Mouse (Mus musculus): ENCODE results near the gene Perm1. TPM values are rescaled to one million over a fixed set of nuclear protein-coding genes. Genes with fewer than 3 reads are reported as not detected.

The Perm1 gene
- polyA plus RNA-seq, 2 experiments from 2014 or later = 0.30 to 1.3 TPM

- peak; percentile 53 for ATAC-seq
These were observed 14.8 kb upstream of the Perm1 start, which contains the start of gene Isg15 for GRCm38 (mm10) chr4:156200623-156201475. TSS of gene Isg15 (minus strand) at chr4:156200818.

- ATAC-seq = no peak
These were observed 13.2 kb upstream of the Perm1 start for GRCm38 (mm10) chr4:156202462-156202893.

GRCm38 (mm10) chr4:156203001-156203412 lies 12.7 kb upstream of the Perm1 start, which contains the start of gene AW011738:
TSS of gene AW011738 (plus strand) at chr4:156203304.
- ATAC-seq = peak; percentile 82

- peak; percentile 10 for ATAC-seq
These were observed 12.1 kb upstream of the Perm1 start for GRCm38 (mm10) chr4:156203413-156204131.

GRCm38 (mm10) chr4:156208872-156209271 lies 6.8 kb upstream of the Perm1 start:
- no peak for ATAC-seq

- ATAC-seq = no peak
These were observed 5.6 kb upstream of the Perm1 start for GRCm38 (mm10) chr4:156209963-156210635.

- no peak for ATAC-seq
These were observed 2.5 kb upstream of the Perm1 start for GRCm38 (mm10) chr4:156213134-156213533.

- no peak for ATAC-seq
These were observed 528 bp downstream of the Perm1 start for GRCm38 (mm10) chr4:156216196-156216595.

GRCm38 (mm10) chr4:156217022-156217669 lies 1.5 kb downstream of the Perm1 start:
- ATAC-seq = no peak

GRCm38 (mm10) chr4:156217838-156218237 lies 2.2 kb downstream of the Perm1 start:
- ATAC-seq = no peak

- ATAC-seq = no peak
These were observed 4.3 kb downstream of the Perm1 start for GRCm38 (mm10) chr4:156219936-156220335.

DNA sequence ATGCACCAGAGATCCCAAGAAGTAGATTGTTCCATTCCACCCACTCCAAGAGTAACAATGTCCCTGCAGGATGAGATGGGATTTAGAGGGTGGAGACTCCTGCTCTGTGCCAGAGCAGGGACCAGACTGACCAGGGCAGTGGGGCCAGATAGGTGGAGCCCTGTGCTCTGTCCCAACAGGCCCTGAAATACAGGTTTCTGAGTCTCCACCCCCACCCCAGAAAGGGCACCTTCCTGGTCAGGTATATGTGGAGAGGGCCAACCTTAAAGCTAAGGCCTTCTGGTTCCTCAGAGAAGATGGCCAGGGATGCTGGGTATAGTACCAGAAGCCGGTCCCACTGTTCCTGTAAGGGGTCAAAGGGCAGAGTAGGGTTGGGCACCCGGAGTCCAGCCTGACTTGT lies 8.6 kb downstream of the Perm1 start:
- no peak for ATAC-seq

GRCm38 (mm10) chr4:156227752-156228392 lies 12.2 kb downstream of the Perm1 start:
- no peak for ATAC-seq

DNA sequence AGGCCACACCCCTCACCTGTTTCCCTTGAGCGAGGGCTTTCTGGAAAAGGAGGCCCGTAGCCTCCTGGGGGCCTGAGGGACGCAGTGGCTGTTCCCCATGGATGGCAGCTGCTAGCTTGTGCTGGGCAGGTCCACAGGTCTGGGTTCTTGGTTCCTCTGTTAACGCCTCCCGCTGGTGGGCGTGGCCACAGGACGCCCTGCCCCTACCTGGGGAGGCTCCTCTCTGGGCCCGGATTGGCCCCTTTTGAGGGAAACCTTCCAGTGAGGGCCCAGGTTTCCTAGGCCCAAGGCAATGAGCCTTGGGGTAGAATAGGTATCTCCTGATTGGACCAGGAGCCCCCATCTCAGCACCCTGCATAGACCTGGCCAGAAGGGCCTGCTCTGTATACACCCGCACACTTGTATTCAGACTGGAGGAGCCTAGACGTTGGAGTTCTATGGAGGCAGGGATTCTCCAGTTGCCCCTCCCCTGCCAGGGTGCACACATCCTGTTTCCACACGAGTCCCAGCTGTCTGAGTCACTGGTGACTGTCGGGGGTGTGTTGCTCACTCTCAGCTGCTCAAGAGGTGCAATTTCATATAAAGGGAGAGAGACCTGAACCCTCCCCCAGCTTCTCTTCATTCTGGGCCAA lies 12.8 kb downstream of the Perm1 start:
- ATAC-seq = no peak

DNA sequence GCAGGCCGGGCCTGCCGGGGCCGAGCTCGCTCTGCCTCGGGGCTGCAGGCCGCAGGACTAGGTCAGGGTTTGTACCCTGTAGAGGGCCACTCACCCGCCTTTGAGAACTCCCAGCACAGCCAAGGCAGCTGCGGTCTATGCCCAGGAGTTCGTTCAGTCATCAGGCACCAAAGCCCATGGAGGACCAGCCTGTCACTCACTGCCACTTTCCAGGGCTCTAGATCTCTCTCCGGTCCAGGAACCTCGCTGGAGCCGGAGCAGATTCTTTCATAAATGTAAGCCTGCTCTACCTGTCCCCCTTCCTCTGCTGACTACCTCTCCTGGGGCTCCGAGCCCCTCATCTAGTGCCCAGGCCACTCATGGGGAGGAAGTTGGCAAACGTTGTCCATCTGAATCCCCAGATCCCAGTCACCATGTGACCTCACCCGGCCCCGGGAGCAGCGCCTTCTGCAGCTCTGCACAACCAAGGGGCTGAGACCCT lies 18.4 kb downstream of the Perm1 start:
- ATAC-seq = no peak

GRCm38 (mm10) chr4:156234701-156235213 lies 19.1 kb downstream of the Perm1 start, which contains the start of gene Plekhn1:
TSS of gene Plekhn1 (minus strand) at chr4:156234857.
- ATAC-seq = peak; percentile 28

DNA sequence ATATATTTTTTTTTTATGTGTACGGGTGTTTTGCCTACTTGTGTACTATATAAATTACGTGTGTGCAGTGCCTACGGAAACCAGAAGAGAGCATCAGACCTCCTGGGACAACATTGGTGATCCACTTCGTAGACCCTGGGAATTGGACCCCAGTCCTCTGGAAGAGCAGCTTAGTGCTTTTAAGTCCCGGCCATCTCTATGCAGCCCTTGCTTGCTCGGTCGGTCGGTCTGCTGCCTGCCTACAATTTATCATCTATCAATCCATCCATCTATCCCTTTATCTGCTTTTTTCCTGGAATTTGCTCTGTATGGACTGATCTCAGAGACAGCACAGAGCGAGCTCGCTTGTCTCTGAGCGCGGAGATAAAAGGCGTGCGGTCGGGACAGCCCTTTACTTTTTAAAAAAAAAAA lies 19.7 kb downstream of the Perm1 start:
- ATAC-seq = peak; percentile 21

- ATAC-seq = peak; percentile 86
These were observed 20.3 kb downstream of the Perm1 start, which contains the start of gene Noc2l for GRCm38 (mm10) chr4:156235808-156236533. TSS of gene Noc2l (plus strand) at chr4:156236010.

DNA sequence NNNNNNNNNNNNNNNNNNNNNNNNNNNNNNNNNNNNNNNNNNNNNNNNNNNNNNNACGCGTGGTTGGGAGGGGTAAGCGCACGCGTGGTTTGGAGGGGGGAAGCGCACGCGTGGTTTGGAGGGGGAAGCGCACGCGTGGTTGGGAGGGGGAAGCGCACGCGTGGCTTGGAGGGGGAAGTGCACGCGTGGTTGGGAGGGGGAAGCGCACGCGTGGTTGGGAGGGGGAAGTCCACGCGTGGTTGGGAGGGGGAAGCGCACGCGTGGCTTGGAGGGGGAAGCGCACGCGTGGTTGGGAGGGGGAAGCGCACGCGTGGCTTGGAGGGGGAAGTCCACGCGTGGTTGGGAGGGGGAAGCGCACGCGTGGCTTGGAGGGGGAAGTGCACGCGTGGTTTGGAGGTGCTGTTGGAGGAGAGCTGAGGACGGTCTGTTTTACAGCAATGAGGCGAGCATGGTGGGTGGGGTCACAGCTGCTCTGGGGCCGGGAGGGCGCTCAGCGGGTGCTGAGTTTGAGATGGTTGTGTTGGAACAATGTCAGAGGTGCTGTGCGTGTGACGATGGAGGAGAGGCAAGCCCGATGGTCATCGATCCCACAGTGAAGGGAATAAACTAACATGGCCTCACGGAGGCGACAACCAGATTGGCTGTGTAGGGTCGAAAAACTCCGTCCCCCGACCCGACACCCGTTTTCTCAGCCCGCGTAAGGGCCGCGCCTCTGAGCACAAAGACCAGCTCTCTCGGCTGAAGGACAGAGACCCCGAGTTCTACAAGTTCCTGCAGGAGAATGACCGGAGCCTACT lies 21.2 kb downstream of the Perm1 start:
- ATAC-seq = no peak
